Mouse (Mus musculus) B cell, adult (primary cell): ENCODE results near the gene Chat. TPM values are rescaled to one million over a fixed set of nuclear protein-coding genes. Genes with fewer than 3 reads are reported as not detected.

ENCODE experiments used
- total RNA-seq: library from RNA; stranded (reverse); gene quantifications from 4 replicates; pipeline ENCODE4 v1.2.4, GENCODE M21; 2023; ENCODE audit not compliant: inconsistent age

Gene Chat
- not detected in 4 replicates for total RNA-seq

DNA sequence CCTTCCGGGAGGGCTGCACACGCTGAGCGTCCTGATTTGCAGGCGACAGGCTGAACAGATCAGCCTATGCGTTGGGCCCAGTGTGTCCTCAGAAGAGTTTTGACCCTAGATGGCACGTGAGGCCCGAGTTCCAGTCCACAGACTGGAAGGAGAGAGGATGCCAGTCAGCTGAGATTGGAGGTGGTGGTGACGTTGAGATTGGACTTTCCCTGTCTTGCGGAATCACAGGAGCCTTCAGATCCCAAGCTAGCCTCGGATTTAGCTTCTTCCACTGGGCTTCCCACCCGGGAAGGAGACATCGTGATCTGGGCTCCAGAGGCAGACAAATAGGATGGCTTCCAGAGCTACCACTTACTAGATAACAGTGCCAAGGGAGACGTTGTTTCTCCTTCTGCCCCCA lies at the start of gene Chat:
Chat (minus strand) TSS at position 101 of the 400 bp plus-strand sequence.

DNA sequence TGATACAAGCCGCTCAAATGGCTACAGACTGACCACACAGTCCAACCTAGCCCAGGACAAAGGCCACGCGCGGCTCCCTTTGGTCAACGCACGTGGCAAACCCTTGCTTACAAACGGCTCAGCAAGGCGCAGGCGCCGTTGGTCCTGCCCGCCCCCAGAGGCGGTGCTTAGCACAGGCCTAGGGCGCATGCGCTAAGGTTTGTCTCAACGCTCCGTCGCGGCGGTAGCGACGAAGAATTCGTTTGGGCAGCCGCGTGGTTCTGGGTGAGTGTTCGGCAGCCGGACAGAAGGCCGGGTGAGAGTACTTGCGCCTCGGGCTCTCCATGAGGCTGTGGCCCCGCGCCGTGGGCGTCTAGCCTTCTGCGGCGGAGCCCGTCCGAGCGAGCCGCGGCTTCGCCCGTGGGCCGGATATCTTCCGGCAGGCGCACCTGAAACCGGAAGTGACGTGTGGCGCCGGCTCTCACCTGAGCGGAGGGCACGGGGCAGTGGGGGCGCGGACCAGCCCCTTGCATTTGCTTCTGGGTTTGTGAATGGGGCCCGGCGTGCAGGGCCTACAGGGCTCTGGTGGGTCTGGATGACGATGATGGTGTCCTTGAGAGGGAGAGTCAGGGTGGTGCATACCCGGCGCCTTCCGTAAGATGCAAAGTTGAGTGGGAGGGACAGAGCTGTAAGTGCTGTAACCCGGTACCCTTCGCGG lies 47.7 kb upstream of the Chat start, which contains the start of gene Ercc6:
Ercc6 (plus strand) TSS at position 186 of the 697 bp plus-strand sequence.

DNA sequence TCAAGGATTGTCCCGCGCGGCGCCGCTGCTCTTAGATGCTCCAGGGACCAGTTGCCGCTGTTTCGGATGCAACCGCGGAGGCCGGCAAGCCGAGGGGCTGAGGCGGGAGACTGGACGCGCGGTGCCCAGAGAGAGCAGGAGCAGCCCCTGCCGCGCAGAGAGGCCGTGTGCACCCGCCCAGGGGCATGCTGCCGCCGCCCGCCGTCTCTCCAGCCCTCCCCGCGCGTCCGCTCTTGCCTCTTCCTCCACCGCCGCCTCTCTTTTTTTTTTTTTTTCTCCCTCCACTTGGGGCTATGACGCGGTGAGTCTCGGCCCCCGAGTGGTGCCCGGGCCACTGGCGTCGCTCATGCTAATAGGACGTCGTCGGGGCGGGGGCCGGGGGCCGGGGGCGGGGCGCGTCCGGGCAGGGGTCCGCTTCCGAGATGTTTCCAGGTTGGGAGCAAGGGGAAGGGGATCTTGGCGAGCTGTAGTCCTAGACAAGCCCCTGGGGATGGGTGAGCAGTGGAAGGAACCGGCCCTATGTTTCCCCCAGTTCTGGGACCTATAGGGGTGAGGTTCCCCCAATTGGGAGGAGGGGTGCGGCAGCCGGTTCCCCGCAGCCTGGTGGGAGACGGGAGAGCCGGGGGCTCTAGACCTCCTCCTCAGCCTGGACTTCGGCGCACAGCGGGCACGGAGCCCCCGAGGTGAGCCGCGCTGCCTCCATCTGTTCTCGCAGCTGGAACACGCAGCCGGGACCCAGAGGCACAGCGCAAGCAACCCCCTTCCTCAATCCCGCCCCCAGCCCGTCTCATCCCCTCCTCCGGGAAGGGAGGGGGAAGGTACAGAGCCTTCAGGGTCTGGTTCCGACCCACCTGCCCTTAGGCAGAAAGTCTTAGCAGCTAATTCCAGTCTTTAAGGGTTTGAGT lies 936 bp downstream of the Chat start, which contains the start of gene Slc18a3:
Slc18a3 (minus strand) TSS at position 250 of the 905 bp plus-strand sequence.

DNA sequence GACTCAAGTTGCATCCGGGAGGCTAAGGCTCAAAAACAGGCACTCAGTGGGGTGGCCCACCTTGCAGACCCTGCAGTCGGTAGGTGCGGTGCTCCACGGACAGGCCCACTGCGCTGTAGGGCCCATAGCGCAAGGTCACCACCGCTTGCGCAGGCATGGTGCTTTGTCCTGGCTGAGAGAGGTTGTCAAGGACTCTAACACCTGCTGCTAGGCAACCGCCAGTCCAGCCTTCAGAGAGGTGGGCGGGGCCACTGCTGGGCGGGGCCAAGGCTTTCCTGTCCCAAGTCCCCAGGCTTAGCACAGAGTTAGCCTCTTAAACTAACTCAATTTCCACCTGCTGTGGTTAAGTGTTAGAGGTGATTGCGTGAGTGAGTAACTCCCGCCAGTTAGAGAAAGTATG lies 77.6 kb downstream of the Chat start, which contains the start of gene 1700024G13Rik:
1700024G13Rik (minus strand) TSS at position 196 of the 400 bp plus-strand sequence.

Other genes starting within 250 kb of the Chat start
- gene Ogdhl, start 144.0 kb downstream of the Chat start, total RNA-seq: 0.35 to 0.63 TPM in 2 of 4 replicates, not detected in the others
- gene 1700024G13Rik, start 77.6 kb downstream of the Chat start, total RNA-seq: not detected in 4 replicates
- not detected in 4 replicates for gene Slc18a3, start 1.1 kb downstream of the Chat start, total RNA-seq
- 47.7 to 58.3 TPM (median 54.8 TPM) in 4 replicates for gene Ercc6, start 47.5 kb upstream of the Chat start, total RNA-seq
- gene Prrxl1, start 133.4 kb upstream of the Chat start, total RNA-seq: not detected in 4 replicates
- gene 3425401B19Rik, start 219.3 kb upstream of the Chat start, total RNA-seq: 0.32 to 0.72 TPM (median 0.62 TPM) in 4 replicates